Mouse (Mus musculus) urinary bladder, postnatal 25 days (tissue): ENCODE results near the gene Nova1.

Source experiments
- DNase-seq: peaks from one replicate; pipeline ENCODE4 v3.0.0; 2022; ENCODE audit warnings: low spot score

Nova1 gene

GRCm38 (mm10) chr12:46676341-46676740 is 142.4 kb downstream of the Nova1 start:
- DNase-seq: no peak

DNA sequence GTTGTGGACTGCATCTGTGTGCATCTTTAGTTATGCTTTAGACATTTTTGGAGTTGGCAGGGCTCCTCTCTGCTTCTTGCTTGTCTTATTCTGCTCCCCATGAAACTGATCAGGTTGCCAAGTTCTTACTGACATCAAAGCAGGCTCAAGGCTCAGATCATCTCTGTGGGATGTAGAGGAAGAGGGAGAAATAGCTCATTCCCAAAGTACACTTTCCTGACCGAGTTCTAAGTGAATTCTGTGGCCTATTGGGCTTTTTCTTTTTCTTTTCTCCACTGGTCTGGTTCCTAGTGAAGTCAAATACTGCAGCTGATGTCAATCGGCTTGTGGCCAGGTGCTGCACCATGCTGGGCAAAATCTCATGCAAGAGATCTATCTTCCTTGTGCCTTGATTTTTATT is 152.0 kb downstream of the Nova1 start:
- DNase-seq: no peak

DNA sequence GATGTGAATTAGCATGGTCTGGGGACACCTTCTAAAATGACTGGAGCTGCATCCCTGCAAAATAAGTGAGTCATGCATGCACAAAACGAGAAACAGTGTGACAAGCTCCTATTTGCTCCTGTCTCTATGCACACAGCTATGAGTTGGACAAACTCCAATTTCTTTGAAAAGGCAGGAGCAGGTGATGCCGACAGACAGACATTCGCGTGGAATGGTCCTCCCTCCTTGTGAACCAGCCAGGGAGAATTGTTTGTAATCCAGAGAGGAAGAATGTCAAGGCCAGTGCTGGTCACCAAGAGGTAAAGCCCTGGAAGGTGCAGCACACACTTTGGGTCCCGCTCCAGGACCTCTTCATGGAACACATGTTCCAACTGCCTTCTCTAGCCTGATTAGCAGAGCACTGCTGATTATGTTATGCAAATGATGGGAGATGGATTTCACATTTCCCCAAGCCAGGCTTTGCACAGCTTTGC is 172.6 kb downstream of the Nova1 start:
- DNase-seq: no peak

GRCm38 (mm10) chr12:46645365-46645962 is 173.3 kb downstream of the Nova1 start:
- no peak for DNase-seq
